ENCODE assay signal across 15 mouse cellular contexts in genomic region chr8:26282156-26282935, GRCm38 (mm10).
DNase-seq lines count a peak whose midpoint lies in the region; ATAC-seq lines count a peak whose summit lies in the region.
"Had no signal": no experiment of that assay in that cellular context is flagged by ENCODE, and none has a peak within 500 bp of the region (broad histone marks: within the 10 kb centered on the region; RNA-seq: fewer than 3 reads in every experiment).

No protein-coding gene starts in this region.

- H3K9me3 ChIP-seq in forebrain, embryonic 10.5 days, result peaks cover 7% of the 10 kb centered on the region
- H3K9me3 ChIP-seq in forebrain, embryonic 16.5 days (ENCODE audit: control insufficient read depth, low read length), result no peaks in the 10 kb centered on the region
- H3K9me3 ChIP-seq: lung, embryonic 15.5 days; midbrain, embryonic 15.5 days; stomach, embryonic 15.5 days had no signal

- no peak overlapping the region for H3K9ac ChIP-seq in forebrain, embryonic 16.5 days (replicated peaks; ENCODE audit: low read depth, low read length)
- H3K9ac ChIP-seq: lung, embryonic 15.5 days; midbrain, embryonic 15.5 days; stomach, embryonic 15.5 days had no signal

- H3K4me2 ChIP-seq in forebrain, embryonic 16.5 days (ENCODE audit: low read length), result no peak overlapping the region
- H3K4me2 ChIP-seq: lung, embryonic 15.5 days; midbrain, embryonic 15.5 days; stomach, embryonic 15.5 days had no signal

- H3K27me3 ChIP-seq in forebrain, embryonic 10.5 days (ENCODE audit: poor library complexity, severe bottlenecking), result no peaks in the 10 kb centered on the region
- H3K27me3 ChIP-seq in forebrain, embryonic 16.5 days (replicated peaks; ENCODE audit: control insufficient read depth, insufficient read depth, low read length), result no peaks in the 10 kb centered on the region
- H3K27me3 ChIP-seq: lung, embryonic 15.5 days; midbrain, embryonic 15.5 days; stomach, embryonic 15.5 days had no signal

- peak overlapping the region; percentile 8; the same call in 1 of the 2 replicates for H3K27ac ChIP-seq in forebrain, embryonic 10.5 days
- H3K27ac ChIP-seq in forebrain, embryonic 16.5 days (ENCODE audit: low read length), result no peak overlapping the region
- H3K27ac ChIP-seq: lung, embryonic 15.5 days; midbrain, embryonic 15.5 days; stomach, embryonic 15.5 days had no signal

- DNase-seq in forebrain, embryonic 10.5 days (ENCODE audit: extremely low spot score, low spot score), result no peak
- DNase-seq in ovary, adult 18-20 months (ENCODE audit: low spot score), result peak; percentile 8
- no peak for DNase-seq in ovary, postnatal 10 days (ENCODE audit: low spot score)
- peak; percentile 35 for DNase-seq in heart, postnatal 25 days (ENCODE audit: low spot score)
- no peak for DNase-seq in yolk sac, embryonic 10.5 days (ENCODE audit: low spot score)
- DNase-seq in c-Kit-positive CD71-positive TER-119-positive erythroid progenitor cells, embryonic 14.5 days (ENCODE audit: low spot score), result no peak
- DNase-seq in layer of hippocampus, postnatal 25 days (ENCODE audit: extremely low spot score in 1 of 2, low spot score in 1 of 2), result no peak
- DNase-seq: cerebellum, postnatal 36 days; kidney, adult 11 months; left cerebral cortex, postnatal 4 days had no signal

- no peak overlapping the region for H3K4me3 ChIP-seq in forebrain, embryonic 10.5 days
- no peak overlapping the region for H3K4me3 ChIP-seq in forebrain, embryonic 16.5 days (replicated peaks; ENCODE audit: low read length)
- H3K4me3 ChIP-seq: lung, embryonic 15.5 days; midbrain, embryonic 15.5 days; stomach, embryonic 15.5 days had no signal

- intact Hi-C loops in heart, postnatal 25 days (cut with DNase I), result no loop called here

- H3K4me1 ChIP-seq in forebrain, embryonic 10.5 days, result peaks cover 20% of the 10 kb centered on the region
- H3K4me1 ChIP-seq in forebrain, embryonic 16.5 days (replicated peaks; ENCODE audit: control insufficient read depth, insufficient read depth, low read length), result peaks cover 3% of the 10 kb centered on the region
- H3K4me1 ChIP-seq: midbrain, embryonic 15.5 days; stomach, embryonic 15.5 days had no signal

- no peaks in the 10 kb centered on the region for H3K36me3 ChIP-seq in forebrain, embryonic 10.5 days (replicated peaks)
- H3K36me3 ChIP-seq in forebrain, embryonic 16.5 days (ENCODE audit: control insufficient read depth, insufficient read depth), result no peaks in the 10 kb centered on the region
- H3K36me3 ChIP-seq: lung, embryonic 15.5 days; midbrain, embryonic 15.5 days; stomach, embryonic 15.5 days had no signal

- no peak for ATAC-seq in forebrain, embryonic 16.5 days
- ATAC-seq: activated CD4-positive, CD25-positive, alpha-beta regulatory T cell, adult 4 months; midbrain, embryonic 15.5 days had no signal

- 78% methylated on average over 11 of the region's 11 CpGs for WGBS in forebrain, embryonic 10.5 days
- 79% methylated on average over 11 of the region's 11 CpGs for WGBS in forebrain, embryonic 16.5 days

Comparison
In these comparisons a context has a peak if more than half of its experiments do, and no peak if none do; other contexts are left out.
1. DNase-seq: peak in ovary, adult 18-20 months (single experiment) and heart, postnatal 25 days (single experiment); none in forebrain, embryonic 10.5 days (single experiment), ovary, postnatal 10 days (single experiment), yolk sac, embryonic 10.5 days (single experiment), c-Kit-positive CD71-positive TER-119-positive erythroid progenitor cells, embryonic 14.5 days (single experiment) and layer of hippocampus, postnatal 25 days (0 of 2).